Mouse (Mus musculus): ENCODE measurements around the gene Iqca.

The Iqca gene

DNA sequence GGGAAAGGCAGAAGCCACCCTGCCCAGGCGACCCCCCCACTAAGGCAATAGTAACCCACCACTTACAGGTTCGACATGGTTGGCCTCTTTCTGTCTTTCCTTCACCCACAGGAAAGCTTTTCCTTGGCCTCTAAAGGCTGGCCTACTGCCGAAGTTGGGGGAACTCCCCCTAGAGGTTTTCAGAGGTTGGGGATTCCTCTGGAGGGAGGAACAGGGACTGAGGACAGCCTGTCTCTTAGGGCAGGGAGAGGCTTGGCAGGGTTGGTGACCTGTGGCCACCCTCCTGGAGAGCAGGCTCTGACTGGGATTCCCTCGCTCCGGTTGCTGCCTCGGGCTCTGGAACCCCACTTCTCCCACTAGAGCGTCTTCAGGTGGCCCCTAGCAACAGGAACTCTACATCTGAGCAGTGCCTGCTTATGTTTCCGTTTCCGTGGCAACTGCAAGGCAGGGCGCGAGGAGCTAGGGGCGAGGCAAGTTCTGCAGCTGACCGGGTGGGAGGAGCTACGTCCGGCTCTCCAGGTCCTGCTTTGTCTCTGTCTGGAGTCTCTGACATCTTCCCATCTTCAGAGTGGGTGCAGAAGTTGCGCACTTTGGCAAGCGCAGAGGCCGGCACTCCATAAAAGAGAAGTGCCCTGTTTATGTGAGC, at the start of gene Iqca:
Iqca (minus strand) TSS at position 303 of the 646 bp plus-strand sequence.
- peak; percentile 66 for DNase-seq

DNA sequence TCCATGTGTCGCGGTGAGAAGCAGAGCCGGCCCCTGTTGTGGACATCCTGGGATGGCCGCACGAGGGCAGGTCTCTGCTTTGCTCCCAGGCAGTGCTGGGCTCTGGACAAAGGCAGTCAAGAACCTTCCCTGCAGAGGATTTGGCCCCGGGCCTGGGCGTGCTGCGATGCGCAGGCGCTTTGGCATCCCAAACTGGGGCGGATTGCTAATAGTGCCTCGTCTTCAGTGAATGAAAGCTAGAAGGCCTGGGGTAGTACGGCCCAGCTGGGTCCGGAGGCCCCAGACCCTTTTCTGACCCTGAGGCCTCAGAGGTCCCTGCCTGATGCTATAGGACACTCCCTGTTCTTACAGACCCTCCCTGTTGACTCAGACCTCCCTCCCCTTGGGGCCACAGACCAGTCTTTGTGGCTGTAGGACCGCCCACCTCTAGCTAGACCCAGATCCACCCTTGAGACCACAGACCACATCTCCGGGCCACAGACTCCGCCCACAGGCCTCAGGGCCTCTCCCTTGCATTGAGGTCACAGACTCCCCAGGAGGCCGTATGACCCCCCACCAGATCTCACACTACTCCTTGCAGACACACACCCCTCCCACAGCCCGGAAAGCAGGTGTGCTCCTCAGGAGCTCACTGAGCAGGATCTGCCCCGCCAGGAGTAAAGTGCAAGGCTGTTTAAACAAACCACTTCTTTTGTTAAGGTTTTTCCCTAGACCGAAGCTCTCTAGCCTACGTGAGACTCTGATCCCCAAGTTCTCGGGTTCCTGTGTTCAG, 49.2 kb upstream of the Iqca start:
- DNase-seq = peak; percentile 12

DNA sequence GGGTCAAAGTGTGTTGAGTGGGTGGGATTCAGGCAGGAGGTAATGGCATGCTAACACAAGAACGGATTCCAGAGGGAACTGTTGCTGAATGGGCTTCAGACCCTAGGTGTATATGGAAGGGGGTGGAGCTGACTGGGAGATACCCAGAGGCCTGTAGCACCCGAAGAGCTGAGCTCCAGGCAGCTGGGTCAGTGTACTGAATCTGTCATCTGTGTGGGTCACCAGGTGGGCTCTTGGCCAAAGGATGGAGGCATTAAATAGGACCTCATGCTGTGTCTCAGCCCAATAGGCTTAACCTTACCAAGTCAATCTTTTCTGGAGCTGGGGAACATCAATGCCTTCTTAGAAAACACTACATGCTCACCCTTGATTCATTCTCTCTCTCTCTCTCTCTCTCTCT, 48.5 kb upstream of the Iqca start:
- no peak for DNase-seq

- no peak for DNase-seq
Observed at GRCm38 (mm10) chr1:90201246-90201645, 48.0 kb upstream of the Iqca start.

DNA sequence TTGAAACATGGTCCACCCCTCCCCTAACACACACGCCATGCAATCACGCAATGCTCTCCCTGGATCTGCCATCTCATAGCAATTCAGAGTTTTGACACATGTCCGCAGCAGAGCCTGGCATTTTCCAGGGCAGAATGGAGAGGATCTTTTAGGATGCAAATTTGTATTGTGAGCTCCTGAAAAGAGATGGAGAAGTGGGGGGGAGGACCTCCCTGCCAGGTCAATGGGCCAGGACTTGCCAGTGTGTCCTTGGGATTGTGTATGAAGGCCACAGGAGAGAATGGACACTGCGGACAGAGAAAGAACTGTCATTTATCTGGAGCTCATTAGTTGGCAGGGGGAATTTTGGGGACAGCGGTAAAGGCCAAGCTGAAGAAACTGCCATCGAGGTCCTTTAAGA, 35.8 kb upstream of the Iqca start:
- DNase-seq = no peak

- DNase-seq = no peak
Observed at GRCm38 (mm10) chr1:90186874-90187273, 33.7 kb upstream of the Iqca start.

DNA sequence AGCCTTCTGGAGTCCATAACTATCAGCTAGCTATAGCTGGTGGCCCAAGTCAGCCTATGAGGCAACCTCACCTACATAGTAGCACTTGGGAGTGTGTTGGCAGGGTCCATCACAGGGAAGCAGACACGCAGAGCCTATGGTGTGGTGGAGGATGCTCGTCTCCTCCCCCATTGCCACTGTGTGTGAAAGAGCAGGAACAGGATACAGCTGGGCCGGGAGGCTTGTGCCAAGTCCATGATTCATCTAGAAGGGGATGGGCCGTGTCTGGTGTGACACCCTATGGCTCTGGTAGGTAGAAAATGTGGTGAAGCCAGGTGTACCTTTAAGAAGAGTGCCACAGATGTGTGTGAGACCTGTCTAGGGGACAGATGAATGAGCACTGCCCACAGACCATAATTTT, 33.0 kb upstream of the Iqca start:
- no peak for DNase-seq

DNA sequence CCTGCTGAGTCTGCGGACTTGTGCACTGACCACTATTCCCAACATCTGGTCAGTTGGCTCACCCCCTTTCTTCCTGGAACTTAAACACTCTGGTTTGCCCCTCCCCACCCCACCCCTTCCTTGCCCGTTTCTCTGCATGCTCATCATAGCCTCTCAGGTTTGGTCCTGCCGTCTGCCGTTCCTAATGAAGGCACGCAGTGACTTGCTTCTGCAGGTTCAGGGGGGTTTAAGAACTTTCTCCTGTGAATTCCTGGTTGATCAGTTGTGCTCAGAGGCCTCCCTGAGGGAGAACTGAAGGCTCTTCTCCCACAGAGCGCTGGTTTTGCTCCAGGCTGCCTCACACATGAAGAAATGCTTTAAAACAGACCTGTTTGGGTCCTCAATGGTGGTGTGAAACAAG, 30.4 kb upstream of the Iqca start:
- DNase-seq = no peak

DNA sequence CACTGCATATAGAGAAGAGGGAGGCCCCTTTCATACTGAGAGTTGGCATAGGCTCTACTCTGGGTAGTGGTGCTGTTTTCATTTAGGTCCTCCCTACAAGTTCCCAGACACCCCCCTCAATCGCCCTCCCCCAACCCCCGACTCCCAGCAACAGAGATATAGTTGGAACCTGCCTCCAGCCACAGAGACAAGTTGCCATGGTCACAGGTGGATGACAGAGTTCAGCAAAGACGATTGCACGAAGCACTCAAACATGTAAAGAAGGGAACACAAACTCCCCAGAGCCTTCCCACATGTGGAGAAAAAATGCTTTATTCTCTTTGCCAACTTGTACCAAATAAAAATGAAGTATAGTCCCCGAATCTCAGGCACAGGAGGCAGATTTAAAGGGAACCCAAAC, 29.3 kb upstream of the Iqca start:
- no peak for DNase-seq

- no peak for DNase-seq
Observed at GRCm38 (mm10) chr1:90180966-90181699, 27.9 kb upstream of the Iqca start.

GRCm38 (mm10) chr1:90180479-90180878, 27.3 kb upstream of the Iqca start:
- DNase-seq = no peak

DNA sequence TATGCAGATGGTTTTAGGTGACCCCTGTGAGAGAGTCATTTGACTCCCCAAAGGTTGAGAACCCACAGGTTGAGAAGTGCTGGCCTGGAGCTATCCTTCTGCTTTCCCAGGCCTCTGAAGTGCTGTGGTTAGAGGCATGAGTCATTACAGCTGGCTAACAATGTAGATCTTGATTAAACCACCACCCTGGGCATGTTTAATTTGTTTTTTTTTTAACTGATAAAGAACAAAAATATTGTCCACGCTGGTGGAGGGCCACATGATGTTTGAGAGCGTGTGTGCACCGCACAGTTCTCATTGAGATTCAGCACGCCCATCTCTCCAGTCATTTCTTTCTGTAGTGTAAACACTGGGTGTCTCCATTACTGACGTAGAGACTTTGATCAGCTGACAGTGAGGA, 24.8 kb upstream of the Iqca start:
- no peak for DNase-seq

DNA sequence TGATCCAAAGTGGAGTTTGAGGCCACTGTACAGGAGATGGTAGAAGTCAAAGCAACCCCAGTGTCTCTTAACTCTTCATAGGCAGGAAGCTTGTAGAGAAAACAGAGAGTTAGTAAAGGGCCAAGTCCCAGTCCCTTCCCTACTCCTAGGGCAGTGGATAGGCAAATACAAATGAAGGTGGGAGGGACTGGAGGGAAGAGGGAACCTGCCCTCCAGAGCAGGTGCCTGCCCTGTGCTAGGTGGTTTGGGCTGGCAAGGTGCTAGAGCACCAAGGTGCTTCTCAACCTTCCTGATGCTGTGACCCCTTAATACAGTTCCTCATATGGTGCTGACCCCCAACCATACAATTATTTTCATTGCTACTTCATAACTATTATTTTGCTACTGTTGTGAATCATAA, 24.4 kb upstream of the Iqca start:
- no peak for DNase-seq

DNA sequence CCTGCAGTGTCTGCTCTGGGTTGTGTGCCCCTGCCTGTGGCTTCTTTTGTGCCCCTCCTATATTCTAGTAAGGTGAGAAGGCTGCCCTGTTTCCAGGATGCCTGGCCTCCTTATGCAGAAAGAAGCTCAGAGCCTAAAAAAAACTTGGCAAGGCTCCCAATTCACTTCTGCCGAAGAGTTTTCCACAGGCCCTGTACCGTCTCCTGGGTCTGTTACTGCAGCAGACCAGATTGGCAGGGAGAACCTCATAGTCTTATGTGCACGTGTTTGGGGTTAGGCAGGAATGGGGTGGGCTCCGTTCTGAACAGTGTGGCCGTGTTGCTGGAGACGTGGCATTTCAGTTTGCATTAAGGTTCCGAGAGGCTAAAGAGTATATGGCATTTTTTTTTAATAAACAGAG, 23.0 kb upstream of the Iqca start:
- no peak for DNase-seq

GRCm38 (mm10) chr1:90174338-90174737, 21.1 kb upstream of the Iqca start:
- no peak for DNase-seq

- no peak for DNase-seq
Observed at GRCm38 (mm10) chr1:90164319-90164718, 11.1 kb upstream of the Iqca start.

DNA sequence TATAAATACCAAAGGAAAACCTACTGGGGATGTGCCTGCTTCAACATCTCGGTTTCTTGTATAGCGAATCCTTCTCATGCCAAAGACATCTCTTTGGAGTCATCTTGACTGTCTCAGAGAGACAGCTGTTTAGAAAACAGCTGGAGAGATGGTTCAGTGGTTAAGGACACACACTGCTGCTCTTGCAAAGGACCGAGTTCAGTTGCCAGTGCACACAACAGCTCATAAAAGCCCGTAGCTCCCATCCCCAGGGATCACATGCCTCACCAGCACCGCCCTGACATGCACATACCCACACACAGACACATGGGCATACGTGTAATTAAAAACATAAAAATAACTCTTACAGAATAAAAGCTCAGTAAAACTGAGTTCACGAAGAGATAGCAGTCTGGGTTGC, 10.0 kb upstream of the Iqca start:
- no peak for DNase-seq

DNA sequence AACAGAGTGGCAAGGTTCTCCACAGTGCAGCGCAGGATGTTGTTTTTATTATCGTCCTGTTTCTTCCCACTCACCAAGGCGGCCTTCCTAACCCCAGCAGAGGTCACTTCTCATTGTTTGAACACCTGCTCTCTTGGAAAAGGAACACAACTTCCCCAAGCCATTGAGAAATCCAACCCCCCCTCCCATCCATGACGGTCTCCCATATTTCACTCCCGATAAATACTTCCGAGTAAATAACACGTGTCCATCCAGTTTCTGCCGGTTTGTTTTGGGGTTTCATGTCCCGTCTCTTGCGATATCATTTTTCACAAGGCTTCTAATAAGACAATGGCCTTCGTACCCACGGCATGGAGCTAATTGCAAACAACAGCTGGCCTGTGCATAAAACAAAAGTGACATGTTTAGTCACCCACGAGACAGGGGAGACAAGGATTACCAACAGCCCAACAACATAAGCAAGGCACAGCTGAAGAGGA, 9.2 kb upstream of the Iqca start:
- no peak for DNase-seq

- DNase-seq = no peak
Observed at GRCm38 (mm10) chr1:90161623-90162022, 8.4 kb upstream of the Iqca start.

GRCm38 (mm10) chr1:90159927-90160326, 6.7 kb upstream of the Iqca start:
- no peak for DNase-seq

GRCm38 (mm10) chr1:90156589-90156988, 3.4 kb upstream of the Iqca start:
- DNase-seq = no peak

DNA sequence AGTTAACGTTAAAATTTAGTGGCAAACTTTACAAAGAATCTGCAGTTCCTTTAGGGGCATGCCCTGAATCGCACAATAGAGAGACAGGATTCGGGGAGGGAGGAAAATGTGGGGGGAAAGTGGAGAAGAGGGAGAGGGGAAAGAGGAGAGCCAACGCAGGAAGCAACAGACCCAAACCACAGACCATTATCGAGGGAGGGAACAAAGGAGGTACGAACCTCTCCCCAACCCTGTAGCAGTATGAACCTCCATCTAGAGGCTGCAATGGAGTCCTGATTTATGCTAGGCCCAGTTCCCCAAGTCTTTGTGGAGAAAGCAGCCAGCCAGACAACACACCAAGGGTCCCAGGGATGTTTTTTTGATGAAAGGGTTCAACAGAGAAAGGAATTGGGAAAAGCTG, 586 bp upstream of the Iqca start:
- no peak for DNase-seq

GRCm38 (mm10) chr1:90139729-90140128, 13.5 kb downstream of the Iqca start:
- DNase-seq = no peak

DNA sequence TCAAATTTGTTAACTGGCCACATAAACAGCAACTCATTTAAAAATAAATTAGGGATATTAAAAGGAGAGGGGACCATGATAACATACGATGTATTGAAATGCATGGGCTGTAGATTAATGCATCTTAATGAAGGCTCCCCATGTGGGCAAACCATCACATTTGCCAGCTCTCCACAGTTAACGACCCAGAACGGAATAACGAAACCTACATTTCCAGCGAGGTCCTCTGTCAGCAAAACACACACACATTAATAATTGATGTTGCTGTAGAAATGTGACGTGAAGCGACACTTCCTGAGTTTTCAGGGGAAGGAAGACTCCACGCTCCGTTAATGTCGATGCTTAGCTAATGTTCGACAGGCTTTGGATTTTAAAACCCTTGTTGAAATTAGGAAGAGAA, 20.8 kb downstream of the Iqca start:
- DNase-seq = no peak

Data from thymus, postnatal 4 days (tissue).